Mouse (Mus musculus) erythroblast, embryonic 14.5 days (primary cell): ENCODE results near the gene Hmox2. TPM values are rescaled to one million over a fixed set of nuclear protein-coding genes. Genes with fewer than 3 reads are reported as not detected.

Experiments used
- H3K27me3 ChIP-seq: 2 replicates; pipeline ENCODE4 v1.6.1; 2012; ENCODE audit warnings: inconsistent platforms; ENCODE audit not compliant: control insufficient read depth
- H3K36me3 ChIP-seq: 2 replicates; pipeline ENCODE4 v1.6.1; 2012; ENCODE audit warnings: mild to moderate bottlenecking, inconsistent platforms; ENCODE audit not compliant: control insufficient read depth
- H3K4me1 ChIP-seq: 2 replicates; pipeline ENCODE4 v1.6.1; 2012; ENCODE audit warnings: inconsistent platforms; ENCODE audit not compliant: control insufficient read depth
- H3K4me3 ChIP-seq: replicated peaks from 2 replicates; pipeline ENCODE3; 2012; ENCODE audit warnings: moderate library complexity, mild to moderate bottlenecking, inconsistent platforms
- H3K9me3 ChIP-seq: 2 replicates; pipeline ENCODE4 v1.6.1; 2012; ENCODE audit warnings: low read length, inconsistent platforms, mixed read lengths; ENCODE audit not compliant: control insufficient read depth
- GATA1 ChIP-seq: IDR thresholded peaks from 2 replicates; pipeline ENCODE4 v1.6.1; 2012; ENCODE audit warnings: low read length, inconsistent platforms, mixed read lengths
- TAL1 ChIP-seq: IDR thresholded peaks from 3 replicates; pipeline ENCODE4 v1.6.1; 2012; ENCODE audit warnings: low read length, inconsistent platforms, mixed read lengths
- polyA plus RNA-seq: library from polyadenylated mRNA; stranded (reverse); fragments of >175 nt; gene quantifications from 2 replicates; pipeline ENCODE4 v1.2.3, GENCODE M21; 2012

Hmox2 gene
- polyA plus RNA-seq, 1 experiment, result 0.34 TPM

DNA sequence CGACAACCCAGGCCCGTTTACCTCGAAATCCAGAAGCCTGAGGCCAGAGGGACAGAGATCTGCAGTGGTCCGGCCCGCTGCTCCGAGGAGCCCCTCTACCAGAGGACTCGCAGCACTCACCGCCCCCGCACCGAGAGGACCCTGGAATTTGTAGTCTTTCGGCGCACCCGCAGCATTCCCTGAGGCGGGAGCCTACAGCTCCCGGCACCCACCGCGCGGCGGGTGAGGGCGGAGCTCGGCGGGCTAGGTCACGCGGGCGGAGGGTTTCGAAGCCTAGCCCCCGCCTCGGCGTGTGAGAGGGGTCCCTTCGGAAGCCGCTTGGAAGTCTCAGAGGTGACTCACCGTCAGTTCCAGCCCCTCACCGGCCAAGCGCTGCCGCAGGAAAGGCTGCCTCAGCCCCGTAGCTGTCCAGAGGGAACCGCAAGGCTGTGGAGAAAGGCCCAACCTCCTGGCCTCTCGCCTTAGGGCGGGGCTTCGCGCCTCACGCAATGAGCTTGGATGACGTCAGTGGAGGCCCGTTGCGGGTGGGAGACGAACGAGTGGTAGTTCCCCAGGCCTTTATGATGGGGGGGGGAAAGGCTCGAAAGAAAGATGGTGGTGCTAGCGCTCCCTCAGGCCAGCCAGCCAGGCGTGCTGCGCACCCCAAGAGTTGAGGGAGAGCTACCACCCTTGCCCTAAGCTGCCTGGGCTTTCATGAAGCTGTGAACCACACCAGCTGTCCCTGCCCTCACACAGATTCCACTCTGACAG is 63.8 kb downstream of the Hmox2 start, which contains the start of gene Cdip1:
Cdip1 (minus strand) TSS at position 483 of the 750 bp plus-strand sequence.
- H3K36me3 ChIP-seq, result no peaks in the 10 kb centered on the region
- peak within 1 kb of the TSS; percentile 74 for H3K4me3 ChIP-seq
- TF ChIP-seq TAL1 (no peak), GATA1 (no peak)
- peaks cover 18% of the 10 kb centered on the region for H3K4me1 ChIP-seq
- H3K9me3 ChIP-seq, result no peaks in the 10 kb centered on the region
- no peaks in the 10 kb centered on the region for H3K27me3 ChIP-seq

DNA sequence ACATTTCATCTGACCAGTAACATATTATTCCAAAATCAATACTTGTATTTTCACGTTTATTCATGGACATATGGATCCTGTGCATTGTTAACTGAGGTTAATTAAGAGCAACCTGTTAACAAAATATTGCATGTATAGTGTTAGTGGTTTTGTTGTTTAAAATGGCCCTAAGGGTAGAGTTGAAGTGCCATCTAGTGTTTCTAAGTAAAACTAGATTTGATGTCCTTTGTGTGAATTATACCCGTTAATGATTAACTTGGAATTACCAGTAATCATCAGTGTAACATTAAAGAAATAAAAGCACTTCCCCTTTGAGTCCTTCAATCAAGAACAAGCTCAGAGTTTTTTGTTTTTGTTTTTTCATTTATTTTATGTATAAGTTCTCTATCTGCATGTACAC is 65.2 kb downstream of the Hmox2 start:
- TF ChIP-seq GATA1 (no peak), TAL1 (no peak)

GRCm38 (mm10) chr16:4796631-4797030 is 70.5 kb downstream of the Hmox2 start:
- Histone ChIP-seq H3K9me3 (peaks cover 4% of the 10 kb centered on the region; the same call in 1 of the 2 replicates), H3K36me3 (no peaks in the 10 kb centered on the region), H3K27me3 (no peaks in the 10 kb centered on the region), H3K4me1 (no peaks in the 10 kb centered on the region), H3K4me3 (no peak overlapping the region)
- TF ChIP-seq GATA1 (no peak), TAL1 (no peak)

More for the DNA sequence above, 65.2 kb downstream of the Hmox2 start:
- Histone ChIP-seq H3K4me1 (peaks cover 18% of the 10 kb centered on the region), H3K4me3 (no peak overlapping the region), H3K9me3 (no peaks in the 10 kb centered on the region), H3K36me3 (no peaks in the 10 kb centered on the region), H3K27me3 (no peaks in the 10 kb centered on the region)

Other genes with a start within 250 kb of the Hmox2 start
- not detected in 2 replicates for gene Srl, start 184.5 kb upstream of the Hmox2 start, polyA plus RNA-seq
- gene Tfap4, start 166.5 kb upstream of the Hmox2 start, polyA plus RNA-seq, result 1.0 and 1.3 TPM in 2 replicates
- gene Glis2, start 131.6 kb upstream of the Hmox2 start, polyA plus RNA-seq, result 0.01 TPM in 1 of 2 replicates, not detected in the other
- gene Pam16, start 101.4 kb upstream of the Hmox2 start, polyA plus RNA-seq, result 15.1 and 16.3 TPM in 2 replicates
- 0.01 and 0.19 TPM in 2 replicates for gene Vasn, start 86.4 kb upstream of the Hmox2 start, polyA plus RNA-seq
- gene Dnaja3, start 86.4 kb upstream of the Hmox2 start, polyA plus RNA-seq, result 0.66 and 0.80 TPM in 2 replicates
- gene Coro7, start 46.6 kb upstream of the Hmox2 start, polyA plus RNA-seq, result 1.1 and 3.2 TPM in 2 replicates
- gene Nmral1, start 7.0 kb upstream of the Hmox2 start, polyA plus RNA-seq, result 1.9 and 4.0 TPM in 2 replicates
- 0.93 and 0.95 TPM in 2 replicates for gene Cdip1, start 63.9 kb downstream of the Hmox2 start, polyA plus RNA-seq
- not detected in 2 replicates for gene 4930562C15Rik, start 109.1 kb downstream of the Hmox2 start, polyA plus RNA-seq
- gene Ubald1, start 154.0 kb downstream of the Hmox2 start, polyA plus RNA-seq, result 16.2 and 18.6 TPM in 2 replicates
- 0.29 and 0.43 TPM in 2 replicates for gene Mgrn1, start 159.9 kb downstream of the Hmox2 start, polyA plus RNA-seq
- 0.69 and 1.1 TPM in 2 replicates for gene Nudt16l1, start 212.4 kb downstream of the Hmox2 start, polyA plus RNA-seq
- 1.9 TPM in 2 replicates for gene Anks3, start 237.8 kb downstream of the Hmox2 start, polyA plus RNA-seq